Mouse (Mus musculus) liver, adult 2 months (tissue): Measurements from ENCODE around the gene Zc3h18. TPM values are rescaled to one million over a fixed set of nuclear protein-coding genes. Genes with fewer than 3 reads are reported as not detected.

ENCODE experiments used
- DNase-seq: peaks from one replicate; pipeline ENCODE4 v3.0.0-alpha.2; 2011; ENCODE audit warnings: low read depth, low spot score; ENCODE audit errors: extremely low read depth
- H3K27ac ChIP-seq: fragments of 200-500 bp; replicated peaks from 2 replicates; pipeline ENCODE4 v1.5.1; 2012; ENCODE audit warnings: low read depth, mild to moderate bottlenecking, control low read depth, inconsistent platforms, low read length; ENCODE audit not compliant: insufficient read depth
- H3K27me3 ChIP-seq: fragments of 200-500 bp; 2 replicates; pipeline ENCODE4 v1.6.1; 2012; ENCODE audit warnings: mild to moderate bottlenecking, moderate library complexity, low read length, inconsistent platforms; ENCODE audit not compliant: control insufficient read depth, insufficient read depth
- H3K36me3 ChIP-seq: fragments of 200-500 bp; 2 replicates; pipeline ENCODE4 v1.6.1; 2012; ENCODE audit warnings: low read length, inconsistent platforms; ENCODE audit not compliant: control insufficient read depth, insufficient read depth
- H3K4me1 ChIP-seq: fragments of 200-500 bp; 2 replicates; pipeline ENCODE4 v1.6.1; 2011; ENCODE audit warnings: low read length; ENCODE audit not compliant: control insufficient read depth, insufficient read depth
- H3K4me3 ChIP-seq: fragments of 200-500 bp; 2 replicates; pipeline ENCODE4 v1.5.1; 2011; ENCODE audit warnings: low read depth, mild to moderate bottlenecking, control low read depth, low read length, moderate library complexity; ENCODE audit not compliant: insufficient read depth
- H3K79me2 ChIP-seq: fragments of 200-500 bp; 2 replicates; pipeline ENCODE4 v1.6.1; 2012; ENCODE audit warnings: inconsistent platforms, mild to moderate bottlenecking, low read length, moderate library complexity; ENCODE audit not compliant: control insufficient read depth, insufficient read depth
- H3K9ac ChIP-seq: fragments of 200-500 bp; 2 replicates; pipeline ENCODE4 v1.6.1; 2012; ENCODE audit warnings: low read depth, mild to moderate bottlenecking, control low read depth, inconsistent platforms, low read length
- CTCF ChIP-seq: fragments of 200-500 bp; IDR thresholded peaks from 2 replicates; pipeline ENCODE4 v1.5.1; 2011; ENCODE audit warnings: low read depth, low read length, control low read depth
- POLR2A ChIP-seq: fragments of 200-500 bp; IDR thresholded peaks from 2 replicates; pipeline ENCODE4 v1.6.1; 2011; ENCODE audit warnings: low read length, control low read depth; ENCODE audit not compliant: insufficient read depth; ENCODE audit errors: extremely low read depth
- WGBS: fragments of 180-500 bp; shearing (Covaris S2); methylation state at CpG from one replicate; pipeline ENCODE4 v1.1.7; 2018; 5-methylcytosine and 5-hydroxymethylcytosine counted together
- polyA plus RNA-seq: library from polyadenylated mRNA; depleted of rRNA; stranded (reverse); fragments of >200 nt; gene quantifications from 2 replicates; pipeline ENCODE4 v1.2.3, GENCODE M21; 2012
- total RNA-seq: library from RNA; depleted of rRNA; stranded (reverse); fragments of >200 nt; gene quantifications from 2 replicates; pipeline ENCODE4 v1.2.3, GENCODE M21; 2014

The Zc3h18 gene
- total and polyA plus RNA-seq, 2 experiments = 10.9 to 22.3 TPM

DNA sequence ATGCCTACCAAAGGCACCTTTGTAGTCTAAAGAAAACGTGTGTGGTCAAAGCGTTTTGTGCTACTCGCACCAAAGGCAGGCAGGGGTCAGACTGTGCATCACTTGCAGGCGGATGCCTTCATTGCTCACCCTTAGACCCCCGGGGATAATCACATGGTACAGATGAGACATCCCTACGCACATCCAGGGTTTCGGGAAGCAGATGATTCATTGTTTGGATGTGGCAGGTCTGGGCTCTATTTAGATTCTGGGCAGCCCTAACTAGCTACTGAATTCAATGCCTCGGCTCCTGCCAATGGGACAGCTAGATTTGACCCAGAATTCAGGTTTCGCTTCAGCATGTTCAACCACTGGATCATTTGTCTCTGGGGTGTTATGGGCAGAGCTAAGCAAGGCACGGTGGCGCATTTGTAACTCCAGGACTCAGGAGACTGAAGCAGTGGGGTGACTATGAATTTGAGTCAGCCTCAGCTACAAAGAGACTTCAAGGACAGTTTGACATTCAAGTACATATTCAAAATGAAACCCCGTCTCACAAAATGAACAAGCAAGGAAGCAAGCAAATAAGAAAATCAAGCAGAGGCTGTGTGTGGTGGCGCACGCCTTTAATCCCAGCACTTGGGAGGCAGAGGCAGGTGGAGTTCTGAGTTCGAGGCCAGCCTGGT lies 17.2 kb upstream of the Zc3h18 start:
- no peak overlapping the region for H3K27ac ChIP-seq
- DNase-seq = no peak
- H3K9ac ChIP-seq = no peak overlapping the region
- no peaks in the 10 kb centered on the region for H3K4me1 ChIP-seq
- H3K36me3 ChIP-seq = no peaks in the 10 kb centered on the region
- no peaks in the 10 kb centered on the region for H3K27me3 ChIP-seq
- no peak overlapping the region for H3K4me3 ChIP-seq
- WGBS = 84% methylated on average over 15 of the region's 15 CpGs
- H3K79me2 ChIP-seq = no peaks in the 10 kb centered on the region
- TF ChIP-seq CTCF (no peak), POLR2A (no peak)

DNA sequence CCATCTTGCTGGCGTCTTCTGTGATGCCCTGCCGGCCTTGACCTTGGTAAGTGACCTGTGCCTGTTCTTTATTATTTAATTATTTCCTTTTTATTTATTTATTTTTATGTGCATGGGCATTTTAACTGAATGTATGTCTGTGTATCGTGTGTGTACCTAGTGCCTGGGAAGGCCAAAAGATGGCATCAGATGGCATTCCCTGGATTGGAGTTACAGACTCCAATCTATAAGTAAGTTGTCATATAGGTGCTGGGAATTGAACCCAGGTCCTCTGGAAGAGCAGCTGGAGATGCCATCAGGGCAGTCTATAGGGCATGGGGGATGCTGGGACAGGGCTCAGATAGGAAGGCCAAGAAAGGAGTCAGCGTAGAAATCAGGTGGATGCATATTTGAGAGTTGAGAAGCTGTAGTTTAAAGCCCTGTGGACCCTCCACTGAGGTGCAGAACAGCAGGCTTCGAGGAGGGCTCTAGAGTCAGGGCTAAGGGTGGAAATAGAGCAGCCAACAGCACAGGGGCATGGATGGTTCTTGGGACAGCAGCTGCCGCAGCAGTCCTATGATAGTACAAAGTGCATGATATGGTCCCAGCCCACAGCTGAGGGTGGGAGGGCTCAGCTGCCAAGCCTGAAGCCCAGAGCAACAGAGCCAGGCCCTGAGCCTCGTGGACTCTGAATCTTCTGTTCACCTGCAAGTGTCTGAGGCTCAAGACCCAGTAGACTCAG lies 15.6 kb upstream of the Zc3h18 start, which contains the start of gene Trhr2:
Gene Trhr2 (minus strand): TSS at position 51 of the 721 bp plus-strand sequence.
- Histone ChIP-seq H3K4me1 (no peaks in the 10 kb centered on the region), H3K27ac (no peak within 1 kb of the TSS), H3K27me3 (no peaks in the 10 kb centered on the region), H3K36me3 (no peaks in the 10 kb centered on the region), H3K4me3 (no peak within 1 kb of the TSS), H3K9ac (no peak within 1 kb of the TSS), H3K79me2 (no peaks in the 10 kb centered on the region)
- WGBS = 72% methylated on average over 7 of the region's 7 CpGs
- no peak for DNase-seq
- TF ChIP-seq POLR2A (no peak), CTCF (no peak)

DNA sequence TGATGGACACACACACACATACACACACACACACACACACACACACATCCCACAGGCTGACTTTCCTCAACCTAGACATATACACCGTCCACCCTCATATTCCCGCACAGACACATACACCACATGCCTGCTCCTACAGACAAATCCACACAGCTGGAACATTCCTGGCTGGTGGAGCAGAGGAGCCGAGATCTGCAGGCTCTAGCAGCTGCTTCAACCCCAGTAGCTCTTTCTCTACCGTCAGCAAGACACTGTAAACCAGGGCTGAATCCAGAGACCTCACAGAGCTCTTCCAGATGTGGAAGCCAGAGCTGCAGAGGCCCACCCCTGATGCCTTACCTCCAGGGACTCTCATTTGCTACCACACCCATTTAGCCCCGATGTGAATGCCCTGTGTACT lies 14.1 kb upstream of the Zc3h18 start:
- WGBS = 62% methylated on average over 5 of the region's 5 CpGs
- no peaks in the 10 kb centered on the region for H3K79me2 ChIP-seq
- H3K4me3 ChIP-seq = no peak overlapping the region
- DNase-seq = no peak
- TF ChIP-seq POLR2A = no peak
- TF ChIP-seq CTCF = no peak
- no peaks in the 10 kb centered on the region for H3K27me3 ChIP-seq
- H3K9ac ChIP-seq = no peak overlapping the region
- no peaks in the 10 kb centered on the region for H3K36me3 ChIP-seq
- H3K27ac ChIP-seq = no peak overlapping the region
- H3K4me1 ChIP-seq = no peaks in the 10 kb centered on the region

DNA sequence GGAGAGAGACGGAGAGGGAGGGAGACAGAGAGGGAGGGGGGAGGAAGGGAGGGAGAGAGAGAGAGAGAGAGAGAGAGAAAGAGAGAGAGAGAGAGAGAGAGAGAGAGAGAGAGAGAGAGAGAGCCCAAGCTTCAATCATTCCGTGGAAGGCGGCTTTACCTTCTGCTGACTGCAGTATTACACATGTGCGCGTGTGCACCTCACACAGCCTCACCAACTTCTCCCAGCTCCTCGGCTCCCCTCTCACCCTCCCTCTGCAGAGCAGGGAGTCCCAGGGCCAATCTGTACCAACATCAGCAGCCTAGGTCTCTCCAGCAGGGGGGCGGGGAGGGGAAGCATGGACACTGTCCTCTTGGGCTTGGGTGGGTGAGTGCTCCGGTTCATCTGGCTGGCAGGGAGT lies 13.4 kb upstream of the Zc3h18 start:
- WGBS = 38% methylated on average over 8 of the region's 8 CpGs
- H3K4me1 ChIP-seq = no peaks in the 10 kb centered on the region
- no peaks in the 10 kb centered on the region for H3K27me3 ChIP-seq
- no peak overlapping the region for H3K27ac ChIP-seq
- DNase-seq = no peak
- no peak overlapping the region for H3K9ac ChIP-seq
- H3K36me3 ChIP-seq = no peaks in the 10 kb centered on the region
- H3K79me2 ChIP-seq = no peaks in the 10 kb centered on the region
- TF ChIP-seq POLR2A = no peak
- no peak overlapping the region for H3K4me3 ChIP-seq

DNA sequence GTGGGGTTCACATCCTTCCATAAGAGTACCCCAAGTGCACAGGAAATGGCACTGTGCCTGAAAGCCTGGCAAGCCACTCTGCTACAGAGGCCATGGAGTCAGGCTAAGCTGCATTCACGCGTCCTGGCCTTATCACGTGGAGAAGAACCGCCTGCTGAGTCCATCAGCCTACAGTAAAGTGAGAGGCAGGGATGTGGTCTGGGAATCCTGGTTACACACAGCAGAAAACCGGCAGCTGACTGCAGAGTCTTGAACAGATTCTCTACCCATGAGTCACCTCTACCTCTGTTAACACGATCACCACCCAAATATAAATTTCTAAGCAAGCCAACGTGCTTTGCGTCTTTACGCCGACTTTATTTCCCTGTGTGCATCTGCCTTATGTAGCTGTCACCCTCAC lies 7.9 kb upstream of the Zc3h18 start:
- Histone ChIP-seq H3K4me1 (no peaks in the 10 kb centered on the region), H3K27ac (no peak overlapping the region), H3K27me3 (no peaks in the 10 kb centered on the region), H3K4me3 (no peak overlapping the region), H3K79me2 (no peaks in the 10 kb centered on the region), H3K9ac (no peak overlapping the region), H3K36me3 (no peaks in the 10 kb centered on the region)
- WGBS = 79% methylated on average over 10 of the region's 10 CpGs
- TF ChIP-seq CTCF = no peak
- DNase-seq = no peak

DNA sequence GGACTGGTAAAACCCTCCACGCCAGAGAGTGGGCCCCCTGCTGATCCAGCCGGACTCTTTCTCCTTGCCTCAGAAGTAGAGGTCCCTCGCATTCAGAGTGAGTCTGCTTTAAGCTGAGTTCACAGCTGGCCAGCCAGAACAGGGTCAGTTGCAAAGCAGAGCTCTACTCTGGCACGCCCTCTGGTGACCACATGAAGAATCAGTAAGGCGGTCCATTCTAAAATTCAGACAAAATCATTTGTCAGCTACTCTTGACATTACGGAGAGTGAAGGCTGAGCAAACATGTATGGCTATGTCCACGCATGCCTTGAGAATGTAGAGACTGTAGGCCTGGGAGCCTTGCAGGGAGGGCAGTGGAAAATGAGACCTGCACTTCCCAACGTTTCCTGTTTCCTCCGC lies 6.7 kb upstream of the Zc3h18 start:
- H3K79me2 ChIP-seq = no peaks in the 10 kb centered on the region
- H3K9ac ChIP-seq = no peak overlapping the region
- no peaks in the 10 kb centered on the region for H3K36me3 ChIP-seq
- DNase-seq = peak; percentile 48
- no peaks in the 10 kb centered on the region for H3K27me3 ChIP-seq
- 15% methylated on average over 9 of the region's 9 CpGs for WGBS
- no peaks in the 10 kb centered on the region for H3K4me1 ChIP-seq
- H3K27ac ChIP-seq = no peak overlapping the region
- TF ChIP-seq CTCF = peak; percentile 81
- TF ChIP-seq POLR2A = no peak
- no peak overlapping the region for H3K4me3 ChIP-seq
